ENCODE assay signal across 8 mouse cellular contexts in the genomic region with DNA sequence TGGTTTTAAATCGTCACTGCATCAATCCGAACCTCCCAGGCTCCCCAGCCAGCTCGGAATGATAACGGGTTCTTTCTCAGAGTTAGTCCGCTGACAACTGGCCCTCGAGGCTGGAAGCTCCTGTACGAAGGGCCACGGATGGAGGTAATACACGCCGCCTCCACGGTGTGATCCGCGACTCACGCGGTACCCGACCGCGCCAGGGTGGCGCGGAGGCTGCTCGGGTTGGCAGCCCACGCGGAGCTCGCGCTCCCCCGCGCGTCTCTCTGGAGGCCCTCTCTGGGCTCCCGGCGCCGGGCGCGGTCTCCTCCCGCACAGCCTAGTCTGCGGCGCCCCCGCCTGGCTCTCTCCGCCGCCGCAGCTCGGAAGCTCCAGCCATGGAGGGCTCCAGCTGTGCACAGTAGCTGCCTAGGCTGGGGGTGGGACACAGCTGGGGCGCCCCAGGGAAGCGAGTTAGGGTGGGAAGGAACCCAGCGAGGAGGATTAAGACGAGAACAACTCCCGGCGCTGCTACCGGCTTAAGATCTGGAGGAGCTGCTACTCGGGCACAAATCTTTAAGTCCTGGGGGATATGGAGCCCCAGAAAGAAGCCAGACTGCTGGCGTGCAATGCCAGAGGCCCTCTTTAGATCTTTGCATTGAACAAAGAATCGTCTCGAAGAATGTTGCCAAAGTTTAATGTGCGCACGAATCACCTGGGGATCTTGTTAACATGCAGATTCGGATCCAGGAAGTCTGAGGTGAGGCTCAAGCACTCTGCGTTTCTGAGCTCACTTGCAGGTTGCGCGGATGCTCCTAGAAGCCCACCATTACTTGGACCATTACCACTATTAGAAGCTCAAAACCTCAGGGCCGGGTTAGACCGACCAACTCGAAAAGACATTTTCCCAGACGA. TPM values are rescaled to one million over a fixed set of nuclear protein-coding genes. Genes with fewer than 3 reads are reported as not detected.
A peak's percentile ranks its signal among the peaks of the same experiment; 100 is the strongest.
DNase-seq lines count a peak whose midpoint lies in the region; ATAC-seq and TF ChIP-seq lines count a peak whose summit lies in the region.

No protein-coding gene starts in this region.

- peak overlapping the region; percentile 73 for H3K4me2 ChIP-seq in embryonic facial prominence, embryonic 14.5 days (ENCODE audit: low read depth, low read length)
- H3K4me2 ChIP-seq in heart, embryonic 13.5 days, result peak overlapping the region; percentile 74
- peak overlapping the region; percentile 85 for H3K4me2 ChIP-seq in kidney, embryonic 14.5 days (replicated peaks; ENCODE audit: low read depth, low read length)
- peak overlapping the region; percentile 82 for H3K4me2 ChIP-seq in lung, postnatal 0 days (replicated peaks; ENCODE audit: low read depth, low read length)

- no peaks in the 10 kb centered on the region for H3K9me3 ChIP-seq in embryonic facial prominence, embryonic 14.5 days (ENCODE audit: control insufficient read depth, low read length)
- no peaks in the 10 kb centered on the region for H3K9me3 ChIP-seq in heart, embryonic 13.5 days
- no peaks in the 10 kb centered on the region for H3K9me3 ChIP-seq in kidney, embryonic 14.5 days (ENCODE audit: control insufficient read depth, low read length)
- no peaks in the 10 kb centered on the region for H3K9me3 ChIP-seq in lung, postnatal 0 days (ENCODE audit: low read length)

- H3K36me3 ChIP-seq in embryonic facial prominence, embryonic 14.5 days (ENCODE audit: control insufficient read depth, insufficient read depth, low read length), result no peaks in the 10 kb centered on the region
- H3K36me3 ChIP-seq in heart, embryonic 13.5 days, result no peaks in the 10 kb centered on the region
- H3K36me3 ChIP-seq in kidney, embryonic 14.5 days (ENCODE audit: control insufficient read depth, insufficient read depth, low read length), result no peaks in the 10 kb centered on the region
- H3K36me3 ChIP-seq in lung, postnatal 0 days (ENCODE audit: insufficient read depth, low read length), result no peaks in the 10 kb centered on the region
- H3K36me3 ChIP-seq in small intestine, adult 2 months (ENCODE audit: control insufficient read depth, insufficient read depth, low read length), result no peaks in the 10 kb centered on the region

- H3K9ac ChIP-seq in embryonic facial prominence, embryonic 14.5 days (ENCODE audit: low read depth, low read length), result peak overlapping the region; percentile 59
- peak overlapping the region; percentile 82 for H3K9ac ChIP-seq in heart, embryonic 13.5 days
- H3K9ac ChIP-seq in kidney, embryonic 14.5 days (ENCODE audit: low read depth, low read length), result peak overlapping the region; percentile 65
- no peak overlapping the region for H3K9ac ChIP-seq in lung, postnatal 0 days (replicated peaks; ENCODE audit: low read depth)

- WGBS in embryonic facial prominence, embryonic 14.5 days, result 0% methylated on average over 33 of the region's 62 CpGs
- WGBS in heart, embryonic 13.5 days, result under 1% methylated on average over 60 of the region's 62 CpGs
- 1% methylated on average over 58 of the region's 62 CpGs for WGBS in kidney, embryonic 14.5 days
- 2% methylated on average over 57 of the region's 62 CpGs for WGBS in lung, postnatal 0 days
- 2% methylated on average over 62 of the region's 62 CpGs for WGBS in small intestine, adult 2 months

- peak; percentile 93 for ATAC-seq in embryonic facial prominence, embryonic 14.5 days (ENCODE audit: low read depth)
- ATAC-seq in heart, embryonic 13.5 days (ENCODE audit: extremely low read depth, insufficient number of reproducible peaks, low FRiP score, low TSS enrichment), result peak; percentile 82
- peak; percentile 92 for ATAC-seq in kidney, embryonic 14.5 days (ENCODE audit: low FRiP score, low TSS enrichment)
- peak; percentile 94 for ATAC-seq in lung, postnatal 0 days
- no peak for ATAC-seq in erythroblast, adult 5-6 weeks (replicated peaks; ENCODE audit: low FRiP score, poor library complexity, severe bottlenecking)

- 0 out of 2 replicates have a peak, but pooled peaks cover 3% of the 10 kb centered on the region for H3K4me1 ChIP-seq in embryonic facial prominence, embryonic 14.5 days (ENCODE audit: control insufficient read depth, insufficient read depth, low read length)
- H3K4me1 ChIP-seq in heart, embryonic 13.5 days, result peaks cover 29% of the 10 kb centered on the region
- H3K4me1 ChIP-seq in kidney, embryonic 14.5 days (ENCODE audit: control insufficient read depth, insufficient read depth, low read length), result peaks cover 13% of the 10 kb centered on the region; the same call in 1 of the 2 replicates
- H3K4me1 ChIP-seq in lung, postnatal 0 days (ENCODE audit: insufficient read depth, low read depth, low read length), result no peaks in the 10 kb centered on the region
- H3K4me1 ChIP-seq in small intestine, adult 2 months (ENCODE audit: control insufficient read depth, insufficient read depth, insufficient read length, low read length), result peaks cover 5% of the 10 kb centered on the region; the same call in 1 of the 2 replicates

- TF ChIP-seq POLR2A in small intestine, adult 2 months (IDR thresholded peaks at IDR 0.05; ENCODE audit: low read depth, low read length), result no peak

- TF ChIP-seq CTCF in lung, postnatal 0 days (IDR thresholded peaks at IDR 0.05), result peak; percentile 88
- peak; percentile 29; the same call in 1 of the 2 replicates for TF ChIP-seq CTCF in small intestine, adult 2 months (IDR thresholded peaks at IDR 0.05; ENCODE audit: extremely low read depth, insufficient read length, insufficient replicate concordance, low read depth, low read length)

- peak overlapping the region; percentile 45; the same call in 1 of the 2 replicates for H3K27ac ChIP-seq in embryonic facial prominence, embryonic 14.5 days (replicated peaks; ENCODE audit: low read depth, low read length)
- peak overlapping the region; percentile 72 for H3K27ac ChIP-seq in heart, embryonic 13.5 days (replicated peaks)
- peak overlapping the region; percentile 74; the same call in 1 of the 2 replicates for H3K27ac ChIP-seq in kidney, embryonic 14.5 days (ENCODE audit: low read depth, low read length)
- peak overlapping the region; percentile 29; the same call in 1 of the 2 replicates for H3K27ac ChIP-seq in lung, postnatal 0 days (ENCODE audit: low read length)
- H3K27ac ChIP-seq in small intestine, adult 2 months (ENCODE audit: insufficient read depth, low read depth, low read length), result no peak overlapping the region

- DNase-seq in ovary, postnatal 36 days (ENCODE audit: low spot score), result peak; percentile 65
- no peak for DNase-seq in ovary, adult 18-20 months (ENCODE audit: low spot score)
- peak; percentile 82 for DNase-seq in embryonic facial prominence, embryonic 14.5 days (ENCODE audit: low spot score)
- peak; percentile 85 for DNase-seq in lung, postnatal 0 days (ENCODE audit: low spot score)

- peaks cover 72% of the 10 kb centered on the region for H3K27me3 ChIP-seq in embryonic facial prominence, embryonic 14.5 days (replicated peaks; ENCODE audit: control insufficient read depth, insufficient read depth, low read length)
- H3K27me3 ChIP-seq in heart, embryonic 13.5 days (replicated peaks), result peaks cover 73% of the 10 kb centered on the region
- H3K27me3 ChIP-seq in kidney, embryonic 14.5 days (ENCODE audit: control insufficient read depth, insufficient read depth, low read length), result peaks cover 21% of the 10 kb centered on the region
- H3K27me3 ChIP-seq in lung, postnatal 0 days (replicated peaks; ENCODE audit: insufficient read depth, low read length), result 0 out of 2 replicates have a peak, but pooled peaks cover 8% of the 10 kb centered on the region
- H3K27me3 ChIP-seq in small intestine, adult 2 months (ENCODE audit: control insufficient read depth, insufficient read depth, low read length), result peaks cover 65% of the 10 kb centered on the region

- H3K4me3 ChIP-seq in embryonic facial prominence, embryonic 14.5 days (ENCODE audit: low read depth, low read length), result peak overlapping the region; percentile 43
- H3K4me3 ChIP-seq in heart, embryonic 13.5 days, result peak overlapping the region; percentile 56
- peak overlapping the region; percentile 48 for H3K4me3 ChIP-seq in kidney, embryonic 14.5 days (ENCODE audit: low read length)
- H3K4me3 ChIP-seq in lung, postnatal 0 days (ENCODE audit: low read depth, low read length), result peak overlapping the region; percentile 46
- H3K4me3 ChIP-seq in small intestine, adult 2 months (ENCODE audit: low read depth, low read length), result peak overlapping the region; percentile 61

- no peak for TF ChIP-seq EP300 in lung, postnatal 0 days (IDR thresholded peaks at IDR 0.05)

RNA-seq across cellular contexts. Expression of a gene that starts 32.7 kb away (rescaled TPM):
- 13.0 and 18.9 TPM in 2 replicates for polyA plus RNA-seq in embryonic facial prominence, embryonic 14.5 days (2014; fragmentation: Nextera tagmentation; extraction: Ambion mirVana)
- polyA plus RNA-seq in heart, embryonic 13.5 days (2015; fragmentation: Nextera tagmentation; extraction: Ambion mirVana), result 21.0 and 22.4 TPM in 2 replicates
- 50.8 and 89.3 TPM in 2 replicates for polyA plus RNA-seq in kidney, embryonic 14.5 days (2014; fragmentation: Nextera tagmentation; extraction: Ambion mirVana)
- 22.4 and 29.5 TPM in 2 replicates for polyA plus RNA-seq in lung, postnatal 0 days (2015; fragmentation: Nextera tagmentation; extraction: Ambion mirVana)
- 2.6 and 2.8 TPM in 2 replicates for polyA plus RNA-seq in small intestine, adult 2 months (2012; rRNA removed)
- 0.58 and 1.0 TPM in 2 replicates for total RNA-seq in erythroblast, adult 5-6 weeks (2015; ENCODE audit: low replicate concordance)
- total RNA-seq in erythroblast, adult 5-6 weeks (2017; ENCODE audit: low replicate concordance), result 0.84 TPM in 1 of 2 replicates, not detected in the other
